Mouse (Mus musculus) olfactory bulb, adult 2 months (tissue): ENCODE data around the gene Gramd4. TPM values are rescaled to one million over a fixed set of nuclear protein-coding genes. Genes with fewer than 3 reads are reported as not detected.
"Not testable (repeated sequence)": the region's sequence is repeated elsewhere in the genome, so short reads cannot be mapped to it uniquely, and the experiment has no call there.

ENCODE experiments used
- H3K27ac ChIP-seq: fragments of 200-500 bp; 2 replicates; pipeline ENCODE4 v1.5.1; 2012; ENCODE audit warnings: low read depth, low read length; ENCODE audit not compliant: insufficient read depth
- H3K4me1 ChIP-seq: fragments of 200-500 bp; 2 replicates; pipeline ENCODE4 v1.6.1; 2012; ENCODE audit warnings: low read length; ENCODE audit not compliant: control insufficient read depth, insufficient read depth
- H3K4me3 ChIP-seq: fragments of 200-500 bp; 2 replicates; pipeline ENCODE4 v1.5.1; 2012; ENCODE audit warnings: mild to moderate bottlenecking, low read depth, low read length, moderate library complexity; ENCODE audit not compliant: insufficient read depth
- CTCF ChIP-seq: fragments of 200-500 bp; IDR thresholded peaks from 2 replicates; pipeline ENCODE4 v1.5.1; 2012; ENCODE audit warnings: low read depth, mild to moderate bottlenecking, low read length, moderate library complexity; ENCODE audit not compliant: insufficient read depth
- POLR2A ChIP-seq: fragments of 200-500 bp; IDR thresholded peaks from 2 replicates; pipeline ENCODE4 v1.6.1; 2012; ENCODE audit warnings: mild to moderate bottlenecking, low read depth, low read length, moderate library complexity; ENCODE audit not compliant: insufficient read depth
- WGBS: fragments of 180-500 bp; shearing (Covaris S2); methylation state at CpG from one replicate; pipeline ENCODE4 v1.1.7; 2018; 5-methylcytosine and 5-hydroxymethylcytosine counted together
- polyA plus RNA-seq: library from polyadenylated mRNA; stranded (reverse); fragments of >200 nt; gene quantifications from 2 replicates; pipeline ENCODE4 v1.2.4, GENCODE M21; 2012; ENCODE audit warnings: low replicate concordance; ENCODE audit not compliant: missing spikeins, insufficient read depth, insufficient read length

The Gramd4 gene
- polyA plus RNA-seq, 1 experiment = not detected

- TF ChIP-seq CTCF = no peak
- TF ChIP-seq POLR2A = no peak
- Histone ChIP-seq H3K4me3 (no peak overlapping the region), H3K27ac (no peak overlapping the region), H3K4me1 (no peaks in the 10 kb centered on the region)
- 43% methylated on average over 4 of the region's 4 CpGs for WGBS
These were observed 15.1 kb upstream of the Gramd4 start for GRCm38 (mm10) chr15:86042364-86042763.

GRCm38 (mm10) chr15:86049510-86049909 lies 8.0 kb upstream of the Gramd4 start:
- H3K4me1 ChIP-seq = peaks cover 9% of the 10 kb centered on the region
- H3K27ac ChIP-seq = no peak overlapping the region
- 75% methylated on average over 3 of the region's 3 CpGs for WGBS
- H3K4me3 ChIP-seq = no peak overlapping the region
- no peak for TF ChIP-seq POLR2A
- no peak for TF ChIP-seq CTCF

- Histone ChIP-seq H3K4me3 (no peak overlapping the region), H3K4me1 (peaks cover 9% of the 10 kb centered on the region), H3K27ac (no peak overlapping the region)
- TF ChIP-seq CTCF (no peak), POLR2A (no peak)
- 68% methylated on average over 4 of the region's 4 CpGs for WGBS
These were observed 7.2 kb upstream of the Gramd4 start for GRCm38 (mm10) chr15:86050170-86050743.

- no peak overlapping the region for H3K4me3 ChIP-seq
- no peak for TF ChIP-seq POLR2A
- no peak for TF ChIP-seq CTCF
- 75% methylated on average over 10 of the region's 10 CpGs for WGBS
- H3K4me1 ChIP-seq = peaks cover 9% of the 10 kb centered on the region
- no peak overlapping the region for H3K27ac ChIP-seq
These were observed 6.3 kb upstream of the Gramd4 start for GRCm38 (mm10) chr15:86051152-86051551.

GRCm38 (mm10) chr15:86051878-86052478 lies 5.5 kb upstream of the Gramd4 start:
- no peak for TF ChIP-seq POLR2A
- no peak for TF ChIP-seq CTCF
- no peak overlapping the region for H3K27ac ChIP-seq
- peaks cover 9% of the 10 kb centered on the region for H3K4me1 ChIP-seq
- 79% methylated on average over 6 of the region's 6 CpGs for WGBS
- H3K4me3 ChIP-seq = no peak overlapping the region

- Histone ChIP-seq H3K4me3 (no peak overlapping the region), H3K4me1 (peaks cover 12% of the 10 kb centered on the region), H3K27ac (no peak overlapping the region)
- TF ChIP-seq CTCF = peak; percentile 42
- no peak for TF ChIP-seq POLR2A
- 45% methylated on average over 2 of the region's 2 CpGs for WGBS
These were observed 3.5 kb upstream of the Gramd4 start for GRCm38 (mm10) chr15:86053890-86054536.

GRCm38 (mm10) chr15:86054861-86055260 lies 2.6 kb upstream of the Gramd4 start:
- 96% methylated on average over 3 of the region's 3 CpGs for whole genome bisulfite sequencing
- peaks cover 11% of the 10 kb centered on the region for H3K4me1 ChIP-seq
- H3K27ac ChIP-seq, H3K4me3 ChIP-seq: not testable (repeated sequence)

- peaks cover 17% of the 10 kb centered on the region for H3K4me1 ChIP-seq
- no peak for TF ChIP-seq CTCF
- TF ChIP-seq POLR2A = no peak
- no peak overlapping the region for H3K27ac ChIP-seq
- WGBS = 87% methylated on average over 5 of the region's 5 CpGs
- no peak overlapping the region for H3K4me3 ChIP-seq
These were observed 1.2 kb upstream of the Gramd4 start for GRCm38 (mm10) chr15:86056221-86056760.

- 22% methylated on average over 7 of the region's 7 CpGs for WGBS
These were observed 413 bp downstream of the Gramd4 start for GRCm38 (mm10) chr15:86057908-86058307.

More at GRCm38 (mm10) chr15:86057908-86058307, 413 bp downstream of the Gramd4 start:
- Histone ChIP-seq H3K4me1 (peaks cover 28% of the 10 kb centered on the region), H3K4me3 (peak overlapping the region; percentile 86), H3K27ac (peak overlapping the region; percentile 69)
- TF ChIP-seq POLR2A (no peak), CTCF (no peak)
